Mouse (Mus musculus): Measurements from ENCODE around the gene Krt33a. TPM values are rescaled to one million over a fixed set of nuclear protein-coding genes. Genes with fewer than 3 reads are reported as not detected.

Krt33a gene
- total RNA-seq, 2 experiments from 2014 or later: not detected

DNA sequence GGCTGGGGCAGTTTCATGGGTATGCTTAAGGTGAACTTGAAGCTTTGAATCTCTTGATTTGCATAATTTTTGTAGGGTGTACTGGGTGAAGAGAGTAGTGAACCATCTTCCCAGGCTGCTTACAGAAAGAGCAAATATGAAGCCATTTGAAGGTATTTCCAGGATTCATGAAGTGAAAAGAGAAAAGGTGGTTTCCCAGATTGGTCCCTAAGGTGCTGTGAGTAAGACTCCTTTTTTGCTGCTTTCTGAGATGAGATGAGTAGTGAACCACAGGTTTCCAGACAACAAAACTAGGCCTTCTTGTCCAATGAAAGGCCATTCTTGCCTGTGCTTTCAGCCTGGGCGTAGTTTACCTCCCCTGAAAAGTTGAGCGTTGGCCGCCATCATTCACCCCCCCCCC lies 27.5 kb downstream of the Krt33a start:
- ATAC-seq (ENCODE audit: poor library complexity, severe bottlenecking): no peak

DNA sequence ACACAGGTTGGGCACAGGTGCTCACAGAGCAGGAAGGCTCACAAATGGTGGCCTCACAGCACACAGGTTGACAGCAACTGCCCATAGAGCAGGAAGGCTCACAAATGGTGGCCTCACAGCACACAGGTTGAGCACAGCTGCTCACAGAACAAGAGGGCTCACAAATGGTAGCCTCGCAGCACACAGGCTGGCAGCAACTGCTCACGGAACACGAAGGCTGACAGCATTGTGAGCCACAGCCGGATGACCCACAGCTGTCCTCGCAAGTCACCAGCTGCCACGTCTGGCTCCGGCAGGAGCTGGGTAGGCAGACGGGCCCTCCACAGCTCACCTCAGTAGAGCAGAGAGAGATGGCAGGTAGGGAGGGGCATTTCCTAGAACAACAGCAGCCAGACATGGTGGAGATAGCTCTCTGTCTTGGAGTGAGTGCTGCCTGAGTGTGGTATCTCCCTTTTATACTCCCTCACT lies 29.8 kb downstream of the Krt33a start, which contains the start of gene Krtap16-1:
Krtap16-1 (minus strand) TSS at position 418 of the 468 bp plus-strand sequence.
- ATAC-seq (ENCODE audit: poor library complexity, severe bottlenecking): no peak

DNA sequence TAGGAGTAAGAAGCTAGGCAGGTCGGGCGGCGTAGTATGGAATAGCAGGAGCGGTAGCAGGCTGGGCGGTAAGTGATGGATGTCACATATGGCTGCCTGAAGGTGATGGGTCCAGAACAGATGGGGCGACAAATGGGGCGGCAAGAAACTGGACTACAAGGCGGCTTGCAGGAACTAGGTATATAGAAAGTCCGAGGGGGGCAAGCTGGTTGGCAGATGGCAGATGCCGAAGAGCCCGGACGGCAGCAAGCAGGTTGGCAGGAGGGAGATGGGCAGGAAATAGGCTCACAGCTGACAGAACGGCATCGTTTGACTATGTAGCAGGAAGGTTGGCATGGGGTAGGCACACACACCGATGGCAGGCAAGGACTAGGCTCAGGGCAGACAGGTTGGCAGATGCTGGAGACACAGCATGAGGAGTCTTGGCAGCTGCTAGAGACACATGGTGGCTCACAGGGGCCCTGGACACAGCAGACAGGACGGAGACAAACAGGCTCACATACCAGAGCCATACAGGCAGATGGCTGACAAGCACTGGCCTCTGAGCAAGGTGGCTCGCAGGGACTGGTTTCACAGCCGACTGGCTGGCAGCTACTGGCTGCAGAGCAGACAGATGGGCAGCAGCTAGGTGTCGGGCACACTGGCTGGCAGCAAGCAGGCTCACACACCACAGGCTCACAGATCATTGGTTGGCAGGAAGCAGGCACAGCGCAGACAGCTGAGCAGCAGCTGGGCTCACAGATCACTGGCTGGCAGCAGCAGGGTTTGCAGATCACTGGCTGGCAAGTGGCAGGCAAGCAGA lies 30.5 kb downstream of the Krt33a start:
- ATAC-seq (ENCODE audit: poor library complexity, severe bottlenecking): no peak

DNA sequence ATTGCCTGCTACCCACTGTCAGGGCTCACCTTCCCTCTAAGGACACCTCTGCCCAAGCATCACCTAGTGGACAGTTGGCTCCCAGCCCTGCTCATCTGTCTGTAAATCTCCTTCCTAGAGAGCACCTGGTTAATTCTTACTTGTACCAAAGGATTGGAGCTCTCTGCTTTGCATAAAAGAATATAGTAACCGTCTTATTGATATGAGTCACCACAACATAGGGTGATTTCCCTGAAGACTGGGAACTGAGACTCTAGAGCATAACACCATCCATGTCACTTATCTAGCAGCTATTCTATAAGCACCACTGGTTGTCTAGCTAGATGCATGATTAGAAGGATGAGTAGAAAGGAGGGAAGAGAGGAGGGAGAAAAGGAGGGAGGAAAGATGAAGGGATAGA lies 32.6 kb downstream of the Krt33a start:
- ATAC-seq (ENCODE audit: poor library complexity, severe bottlenecking): no peak

DNA sequence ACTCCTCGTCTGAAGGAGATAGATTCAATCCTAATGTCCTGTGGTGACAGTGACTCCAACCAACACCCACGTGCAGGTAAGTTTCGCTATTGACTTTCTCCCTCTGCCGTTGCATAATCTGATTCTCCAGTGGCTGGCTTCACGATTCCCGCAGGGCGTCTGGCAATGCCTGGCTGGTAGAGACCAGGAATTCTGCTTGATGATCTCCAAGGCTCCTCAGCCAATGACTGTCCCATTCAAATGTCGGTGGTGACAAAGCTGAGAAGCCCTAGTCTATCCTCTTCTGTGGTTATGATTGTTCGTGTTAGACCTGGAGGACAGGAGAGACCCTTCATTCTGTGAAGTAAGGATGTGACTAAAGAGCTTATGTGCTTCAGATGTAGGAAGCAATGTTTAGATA lies 33.3 kb downstream of the Krt33a start:
- ATAC-seq (ENCODE audit: poor library complexity, severe bottlenecking): no peak

DNA sequence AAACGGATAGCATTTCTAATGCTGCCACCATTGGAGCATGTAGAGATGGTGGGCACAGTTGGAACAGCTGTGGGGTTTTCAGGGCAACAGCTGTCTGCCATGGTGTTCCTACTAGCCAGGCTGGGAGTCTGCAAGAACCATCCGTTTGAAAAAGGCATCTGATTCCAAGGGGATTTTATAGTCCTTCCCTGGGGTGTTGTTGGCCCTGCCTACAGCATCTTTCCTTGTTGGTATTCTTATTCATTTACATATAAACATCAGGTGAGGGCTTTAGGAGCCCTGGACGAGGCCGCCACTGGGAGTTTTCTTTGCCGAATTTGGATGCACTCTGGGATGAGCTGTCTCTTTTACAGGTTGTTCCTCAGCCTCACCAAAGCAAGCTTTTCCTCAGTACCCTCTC lies 37.1 kb downstream of the Krt33a start, which contains the start of gene Krtap29-1:
Krtap29-1 (minus strand) TSS at position 101 of the 400 bp plus-strand sequence.
- no peak for ATAC-seq (ENCODE audit: poor library complexity, severe bottlenecking)

DNA sequence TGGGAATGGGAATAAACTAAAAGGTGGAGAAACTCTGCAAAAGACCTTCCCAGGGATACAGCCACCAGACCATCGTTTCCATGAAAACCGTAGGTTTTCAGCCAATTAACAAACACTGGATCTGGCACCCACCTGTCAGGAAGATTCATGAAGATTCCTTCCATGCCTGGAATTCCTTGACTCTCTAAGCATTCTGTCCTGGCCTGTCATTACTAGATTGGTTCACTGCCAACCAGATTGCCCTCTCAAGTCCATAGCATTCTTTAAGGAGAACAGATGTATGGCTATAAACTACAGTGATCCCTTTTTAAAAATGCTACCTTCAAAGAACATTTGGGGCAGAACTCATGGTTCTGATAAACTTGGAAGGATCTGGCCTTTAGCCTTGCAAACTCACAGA lies 50.1 kb downstream of the Krt33a start:
- ATAC-seq (ENCODE audit: poor library complexity, severe bottlenecking): no peak

DNA sequence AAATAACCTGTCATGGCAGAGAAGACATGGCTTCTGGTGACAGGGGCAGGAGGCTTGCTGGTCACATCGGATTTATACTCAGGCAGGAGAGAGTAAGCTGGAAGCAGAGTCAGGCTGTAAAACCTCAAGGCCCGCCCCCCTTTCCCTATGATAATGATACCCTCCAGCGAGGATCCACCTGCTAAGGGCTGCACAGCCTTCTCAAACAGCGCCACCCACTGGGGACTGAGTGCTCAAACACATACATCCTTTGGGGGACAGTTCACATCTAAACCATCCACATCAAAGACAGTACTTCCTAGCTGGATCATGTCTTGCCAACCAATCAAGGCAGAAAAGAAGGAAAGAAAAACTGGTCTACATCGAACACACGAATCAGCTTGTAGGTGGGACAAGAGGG lies 51.8 kb downstream of the Krt33a start:
- ATAC-seq (ENCODE audit: poor library complexity, severe bottlenecking): no peak

Other genes starting within 250 kb of the Krt33a start
Only the 30 nearest of the 34 such genes appear.
- not detected in 2 replicates for gene Krtap4-9, start 231.0 kb downstream of the Krt33a start, total RNA-seq (2015)
- not detected in 2 replicates for gene Krtap4-9, start 231.0 kb downstream of the Krt33a start, total RNA-seq (2017)
- not detected in 2 replicates for gene Gm11596, start 222.7 kb downstream of the Krt33a start, total RNA-seq (2015)
- not detected in 2 replicates for gene Gm11596, start 222.7 kb downstream of the Krt33a start, total RNA-seq (2017)
- not detected in 2 replicates for gene Gm11569, start 217.3 kb downstream of the Krt33a start, total RNA-seq (2015)
- gene Gm11569, start 217.3 kb downstream of the Krt33a start, total RNA-seq (2017): not detected in 2 replicates
- not detected in 2 replicates for gene Gm11554, start 211.8 kb downstream of the Krt33a start, total RNA-seq (2015)
- gene Gm11554, start 211.8 kb downstream of the Krt33a start, total RNA-seq (2017): not detected in 2 replicates
- not detected in 2 replicates for gene Krtap4-13, start 206.3 kb downstream of the Krt33a start, total RNA-seq (2015)
- gene Krtap4-13, start 206.3 kb downstream of the Krt33a start, total RNA-seq (2017): not detected in 2 replicates
- gene Gm11564, start 200.5 kb downstream of the Krt33a start, total RNA-seq (2015): not detected in 2 replicates
- gene Gm11564, start 200.5 kb downstream of the Krt33a start, total RNA-seq (2017): not detected in 2 replicates
- gene 2300003K06Rik, start 178.1 kb downstream of the Krt33a start, total RNA-seq (2015): not detected in 2 replicates
- gene 2300003K06Rik, start 178.1 kb downstream of the Krt33a start, total RNA-seq (2017): not detected in 2 replicates
- gene Krtap4-16, start 164.6 kb downstream of the Krt33a start, total RNA-seq (2015): not detected in 2 replicates
- gene Krtap4-16, start 164.6 kb downstream of the Krt33a start, total RNA-seq (2017): not detected in 2 replicates
- gene Gm11568, start 158.3 kb downstream of the Krt33a start, total RNA-seq (2015): not detected in 2 replicates
- not detected in 2 replicates for gene Gm11568, start 158.3 kb downstream of the Krt33a start, total RNA-seq (2017)
- gene Gm11559, start 151.7 kb downstream of the Krt33a start, total RNA-seq (2015): not detected in 2 replicates
- not detected in 2 replicates for gene Gm11559, start 151.7 kb downstream of the Krt33a start, total RNA-seq (2017)
- gene Krtap9-1, start 142.8 kb downstream of the Krt33a start, total RNA-seq (2015): not detected in 2 replicates
- not detected in 2 replicates for gene Krtap9-1, start 142.8 kb downstream of the Krt33a start, total RNA-seq (2017)
- not detected in 2 replicates for gene Gm11567, start 137.0 kb downstream of the Krt33a start, total RNA-seq (2015)
- not detected in 2 replicates for gene Gm11567, start 137.0 kb downstream of the Krt33a start, total RNA-seq (2017)
- gene Krtap31-1, start 108.3 kb downstream of the Krt33a start, total RNA-seq (2015): not detected in 2 replicates
- not detected in 2 replicates for gene Krtap31-1, start 108.3 kb downstream of the Krt33a start, total RNA-seq (2017)
- gene Gm11565, start 101.5 kb downstream of the Krt33a start, total RNA-seq (2015): not detected in 2 replicates
- gene Gm11565, start 101.5 kb downstream of the Krt33a start, total RNA-seq (2017): not detected in 2 replicates
- not detected in 2 replicates for gene Krtap31-2, start 79.9 kb downstream of the Krt33a start, total RNA-seq (2015)
- not detected in 2 replicates for gene Krtap31-2, start 79.9 kb downstream of the Krt33a start, total RNA-seq (2017)
- gene Krtap9-5, start 67.7 kb downstream of the Krt33a start, total RNA-seq (2015): not detected in 2 replicates
- gene Krtap9-5, start 67.7 kb downstream of the Krt33a start, total RNA-seq (2017): not detected in 2 replicates
- not detected in 2 replicates for gene Krtap29-1, start 37.2 kb downstream of the Krt33a start, total RNA-seq (2015)
- not detected in 2 replicates for gene Krtap29-1, start 37.2 kb downstream of the Krt33a start, total RNA-seq (2017)
- not detected in 2 replicates for gene Krtap16-1, start 29.6 kb downstream of the Krt33a start, total RNA-seq (2015)
- not detected in 2 replicates for gene Krtap16-1, start 29.6 kb downstream of the Krt33a start, total RNA-seq (2017)
- not detected in 2 replicates for gene Krtap17-1, start 22.2 kb downstream of the Krt33a start, total RNA-seq (2015)
- not detected in 2 replicates for gene Krtap17-1, start 22.2 kb downstream of the Krt33a start, total RNA-seq (2017)
- gene Krt33b, start 13.7 kb upstream of the Krt33a start, total RNA-seq (2015): not detected in 2 replicates
- gene Krt33b, start 13.7 kb upstream of the Krt33a start, total RNA-seq (2017): not detected in 2 replicates
- gene Krt34, start 25.3 kb upstream of the Krt33a start, total RNA-seq (2015): not detected in 2 replicates
- not detected in 2 replicates for gene Krt34, start 25.3 kb upstream of the Krt33a start, total RNA-seq (2017)
- gene Krt31, start 34.3 kb upstream of the Krt33a start, total RNA-seq (2015): not detected in 2 replicates
- gene Krt31, start 34.3 kb upstream of the Krt33a start, total RNA-seq (2017): not detected in 2 replicates
- not detected in 2 replicates for gene Krt32, start 72.0 kb upstream of the Krt33a start, total RNA-seq (2015)
- not detected in 2 replicates for gene Krt32, start 72.0 kb upstream of the Krt33a start, total RNA-seq (2017)
- gene Krt35, start 80.0 kb upstream of the Krt33a start, total RNA-seq (2015): not detected in 2 replicates
- not detected in 2 replicates for gene Krt35, start 80.0 kb upstream of the Krt33a start, total RNA-seq (2017)
- gene Krt36, start 89.4 kb upstream of the Krt33a start, total RNA-seq (2015): not detected in 2 replicates
- not detected in 2 replicates for gene Krt36, start 89.4 kb upstream of the Krt33a start, total RNA-seq (2017)
- gene Krt13, start 105.4 kb upstream of the Krt33a start, total RNA-seq (2015): not detected in 2 replicates
- not detected in 2 replicates for gene Krt13, start 105.4 kb upstream of the Krt33a start, total RNA-seq (2017)
- not detected in 2 replicates for gene Krt15, start 119.7 kb upstream of the Krt33a start, total RNA-seq (2015)
- not detected in 2 replicates for gene Krt15, start 119.7 kb upstream of the Krt33a start, total RNA-seq (2017)
- gene Krt19, start 132.5 kb upstream of the Krt33a start, total RNA-seq (2015): not detected in 2 replicates
- not detected in 2 replicates for gene Krt19, start 132.5 kb upstream of the Krt33a start, total RNA-seq (2017)
- gene Krt9, start 177.0 kb upstream of the Krt33a start, total RNA-seq (2015): not detected in 2 replicates
- gene Krt9, start 177.0 kb upstream of the Krt33a start, total RNA-seq (2017): 0.04 TPM in 1 of 2 replicates, not detected in the other
- gene Krt14, start 191.3 kb upstream of the Krt33a start, total RNA-seq (2015): not detected in 2 replicates
- gene Krt14, start 191.3 kb upstream of the Krt33a start, total RNA-seq (2017): not detected in 2 replicates

Measured in megakaryocyte, adult 5-6 weeks (primary cell).